ENCODE assay signal across 7 mouse cellular contexts in the genomic region with DNA sequence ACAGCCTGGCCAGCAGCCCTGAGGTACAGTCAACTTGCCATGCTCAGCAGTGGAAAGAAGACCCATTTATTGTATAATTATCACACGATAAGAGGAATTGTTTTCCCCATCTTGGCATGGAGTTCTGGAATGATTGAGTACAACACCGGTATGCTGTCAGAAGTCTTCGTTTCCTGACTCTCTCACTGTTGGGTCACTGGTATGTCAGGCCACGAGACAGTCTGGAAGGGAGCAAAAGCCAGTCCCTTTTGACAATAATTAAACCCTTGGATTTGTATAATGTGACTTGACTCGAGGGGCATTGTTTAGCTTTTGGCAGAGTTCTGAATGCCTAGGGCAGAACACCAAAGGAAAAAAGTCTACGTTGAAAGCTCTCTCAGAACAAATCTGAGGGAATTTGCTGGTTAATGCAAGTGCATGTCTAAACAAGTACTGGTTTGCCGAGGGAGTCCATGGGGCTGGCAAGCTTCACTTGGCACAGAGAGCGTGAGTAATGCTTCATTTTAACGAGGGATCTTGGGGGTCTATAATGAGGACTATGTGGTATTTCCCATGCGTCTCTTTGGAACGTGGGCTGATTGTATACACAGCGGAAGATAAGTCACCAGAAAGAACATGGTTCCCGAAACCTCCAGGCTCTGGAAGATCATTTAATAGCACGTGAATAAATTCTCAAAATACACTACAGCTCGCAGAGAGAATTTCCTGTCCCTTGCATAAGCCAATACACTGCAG.
DNase-seq lines count a peak whose midpoint lies in the region; ATAC-seq and TF ChIP-seq lines count a peak whose summit lies in the region.

No protein-coding gene starts in this region.

- DNase-seq in hindbrain, embryonic 11.5 days (ENCODE audit: low spot score): no peak
- peak; percentile 84 for DNase-seq in brain, embryonic 14.5 days (ENCODE audit: low read depth)
- DNase-seq in fat pad, adult 2 months (ENCODE audit: extremely low read depth, low read depth, low spot score): peak; percentile 19
- peak; percentile 48 for DNase-seq in limb, embryonic 14.5 days (ENCODE audit: low spot score)
- no peak for DNase-seq in adrenal gland, adult 8-10 months

- ATAC-seq in hindbrain, embryonic 15.5 days (ENCODE audit: low FRiP score, low read depth): peak; percentile 59; the same call in 1 of the 2 replicates
- no peak for ATAC-seq in hindbrain, embryonic 11.5 days (ENCODE audit: low FRiP score)
- no peak for ATAC-seq in limb, embryonic 14.5 days (ENCODE audit: low FRiP score, low read depth)
- no peak for ATAC-seq in megakaryocyte progenitor cell, adult 5-6 weeks (replicated peaks; ENCODE audit: poor library complexity)

- no peaks in the 10 kb centered on the region for H3K9me3 ChIP-seq in hindbrain, embryonic 15.5 days
- no peaks in the 10 kb centered on the region for H3K9me3 ChIP-seq in hindbrain, embryonic 11.5 days (ENCODE audit: control insufficient read depth, low read length)
- H3K9me3 ChIP-seq in limb, embryonic 14.5 days (ENCODE audit: control insufficient read depth, low read length): no peaks in the 10 kb centered on the region

- H3K4me1 ChIP-seq in hindbrain, embryonic 15.5 days (replicated peaks): peaks cover 23% of the 10 kb centered on the region
- H3K4me1 ChIP-seq in hindbrain, embryonic 11.5 days (replicated peaks; ENCODE audit: control insufficient read depth, insufficient read depth, low read length): no peaks in the 10 kb centered on the region
- peaks cover 3% of the 10 kb centered on the region for H3K4me1 ChIP-seq in limb, embryonic 14.5 days (ENCODE audit: control insufficient read depth, insufficient read depth, low read length)

- H3K27me3 ChIP-seq in hindbrain, embryonic 15.5 days: no peaks in the 10 kb centered on the region
- H3K27me3 ChIP-seq in hindbrain, embryonic 11.5 days (ENCODE audit: control insufficient read depth, insufficient read depth, low read length): no peaks in the 10 kb centered on the region
- H3K27me3 ChIP-seq in limb, embryonic 14.5 days (ENCODE audit: control insufficient read depth, insufficient read depth, low read length): no peaks in the 10 kb centered on the region

- H3K9ac ChIP-seq in hindbrain, embryonic 15.5 days: no peak overlapping the region
- H3K9ac ChIP-seq in hindbrain, embryonic 11.5 days (ENCODE audit: low read depth, low read length): no peak overlapping the region
- no peak overlapping the region for H3K9ac ChIP-seq in limb, embryonic 14.5 days (ENCODE audit: low read depth, low read length, severe bottlenecking)

- H3K27ac ChIP-seq in hindbrain, embryonic 15.5 days (replicated peaks): no peak overlapping the region
- no peak overlapping the region for H3K27ac ChIP-seq in hindbrain, embryonic 11.5 days (ENCODE audit: low read depth, low read length)
- H3K27ac ChIP-seq in limb, embryonic 14.5 days (replicated peaks; ENCODE audit: low read depth, low read length): no peak overlapping the region; the same call in 1 of the 2 replicates

- 37% methylated on average over 15 of the region's 15 CpGs for WGBS in hindbrain, embryonic 15.5 days
- WGBS in hindbrain, embryonic 11.5 days: 73% methylated on average over 15 of the region's 15 CpGs
- 46% methylated on average over 15 of the region's 15 CpGs for WGBS in limb, embryonic 14.5 days

- H3K4me2 ChIP-seq in hindbrain, embryonic 15.5 days: no peak overlapping the region
- no peak overlapping the region for H3K4me2 ChIP-seq in hindbrain, embryonic 11.5 days (replicated peaks; ENCODE audit: low read depth, low read length)
- no peak overlapping the region for H3K4me2 ChIP-seq in limb, embryonic 14.5 days (replicated peaks; ENCODE audit: low read depth, low read length, severe bottlenecking)

- H3K4me3 ChIP-seq in hindbrain, embryonic 15.5 days: no peak overlapping the region
- no peak overlapping the region for H3K4me3 ChIP-seq in hindbrain, embryonic 11.5 days (ENCODE audit: low read depth, low read length)
- H3K4me3 ChIP-seq in limb, embryonic 14.5 days (replicated peaks; ENCODE audit: low read length): no peak overlapping the region

- no peaks in the 10 kb centered on the region for H3K36me3 ChIP-seq in hindbrain, embryonic 15.5 days
- no peaks in the 10 kb centered on the region for H3K36me3 ChIP-seq in hindbrain, embryonic 11.5 days (ENCODE audit: control insufficient read depth, insufficient read depth, low read length)
- no peaks in the 10 kb centered on the region for H3K36me3 ChIP-seq in limb, embryonic 14.5 days (ENCODE audit: control insufficient read depth, insufficient read depth, low read length)

- no peak for TF ChIP-seq CTCF in brain, embryonic 14.5 days (IDR thresholded peaks at IDR 0.05; ENCODE audit: borderline replicate concordance, extremely low read depth, insufficient read depth, insufficient read length)

- no peak for TF ChIP-seq POLR2A in brain, embryonic 14.5 days (IDR thresholded peaks at IDR 0.05; ENCODE audit: borderline replicate concordance, extremely low read depth, insufficient read depth, insufficient read length, poor library complexity, severe bottlenecking)
- no peak for TF ChIP-seq POLR2A in limb, embryonic 14.5 days (IDR thresholded peaks at IDR 0.05; ENCODE audit: borderline replicate concordance, extremely low read depth, insufficient read depth, insufficient read length)

Comparison
In these comparisons a context has a peak if more than half of its experiments do, and no peak if none do; other contexts are left out.
1. DNase-seq: peak in brain, embryonic 14.5 days (single experiment), fat pad, adult 2 months (single experiment) and limb, embryonic 14.5 days (single experiment); none in hindbrain, embryonic 11.5 days (single experiment) and adrenal gland, adult 8-10 months (single experiment).